Mouse (Mus musculus): ENCODE measurements at regions not wholly inside any gene's neighbourhood (a gene's known extent, or its start where the extent isn't known, plus 50 kb on each side); places are given as distances from the start of the nearest gene placed in this dataset.

DNA sequence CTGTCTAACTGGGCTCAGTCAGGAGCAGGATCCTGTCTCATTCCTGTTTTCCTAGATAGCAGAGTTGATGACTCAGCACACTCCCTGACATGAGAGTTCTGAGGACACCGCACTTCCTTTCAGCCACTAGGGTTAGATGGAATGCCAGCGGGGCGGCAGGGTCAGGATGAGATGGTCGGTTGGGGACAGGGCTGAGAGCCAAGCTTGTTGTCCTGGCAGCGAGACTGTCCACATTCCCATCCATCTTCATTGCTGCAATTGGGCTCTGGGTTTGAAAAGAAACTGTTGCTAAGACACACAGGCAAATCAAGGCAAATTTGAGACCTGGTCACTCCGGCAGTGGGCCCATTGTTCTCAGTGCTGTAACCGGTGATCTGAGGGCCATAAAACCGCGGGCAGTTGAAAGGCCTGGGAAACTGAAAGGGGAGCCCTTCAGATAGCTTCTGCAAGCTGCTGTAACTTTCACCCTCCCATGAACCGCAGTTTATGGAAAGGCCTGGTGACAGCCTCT, 246.5 kb upstream of the Irx1 start:
- no peak for TF ChIP-seq CTCF (conservative IDR thresholded peaks at IDR 0.05; ENCODE audit: low read length)
- TF ChIP-seq NANOG (IDR thresholded peaks at IDR 0.05; ENCODE audit: borderline replicate concordance, low read length) = no peak
